Mouse (Mus musculus): ENCODE data around the gene Gstp2.

GRCm38 (mm10) chr19:4086156-4086555, 40.3 kb upstream of the Gstp2 start:
- TF ChIP-seq CTCF (IDR thresholded peaks at IDR 0.05; ENCODE audit: extremely low read depth, insufficient read depth, low read length) (no peak), POLR2A (IDR thresholded peaks at IDR 0.05; ENCODE audit: extremely low read depth, insufficient read depth, low read length) (no peak)

Data from cortical plate, adult 2 months (tissue).